Mouse (Mus musculus) common myeloid progenitor, adult 5-6 weeks (primary cell): ENCODE data around the gene Tmem234. TPM values are rescaled to one million over a fixed set of nuclear protein-coding genes. Genes with fewer than 3 reads are reported as not detected.

Experiments used
- ATAC-seq: replicated peaks from 2 replicates; pipeline ENCODE4 v1.8.0; 2016; ENCODE audit warnings: low read depth, mild to moderate bottlenecking, moderate TSS enrichment, inconsistent platforms; ENCODE audit not compliant: poor library complexity, severe bottlenecking
- total RNA-seq: library from RNA; stranded (forward); fragments of 200-1000, 187-1606 nt; gene quantifications from 2 replicates; pipeline ENCODE4 v1.2.3, GENCODE M21; 2017

The Tmem234 gene
- total RNA-seq, 1 experiment from 2014 or later = 82.7 TPM

DNA sequence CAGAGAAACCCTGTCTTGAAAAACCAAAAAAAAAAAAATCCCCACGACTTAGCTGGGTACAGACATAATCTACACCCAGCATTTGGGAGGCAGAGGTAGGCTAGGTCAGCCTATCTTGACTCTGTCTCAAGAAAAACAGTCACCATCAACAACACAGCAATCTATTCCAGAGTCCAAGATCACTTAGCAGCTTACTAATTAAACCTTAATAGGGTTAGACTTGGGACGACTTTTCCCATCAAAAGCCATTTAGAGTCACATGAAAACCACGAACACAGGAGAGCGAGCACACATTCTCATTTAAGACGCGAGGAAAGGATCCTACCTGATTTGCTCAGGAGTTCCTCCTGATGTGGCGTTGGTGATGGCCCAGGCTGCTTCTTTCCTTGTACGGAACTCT is 49.9 kb downstream of the Tmem234 start:
- ATAC-seq = no peak

DNA sequence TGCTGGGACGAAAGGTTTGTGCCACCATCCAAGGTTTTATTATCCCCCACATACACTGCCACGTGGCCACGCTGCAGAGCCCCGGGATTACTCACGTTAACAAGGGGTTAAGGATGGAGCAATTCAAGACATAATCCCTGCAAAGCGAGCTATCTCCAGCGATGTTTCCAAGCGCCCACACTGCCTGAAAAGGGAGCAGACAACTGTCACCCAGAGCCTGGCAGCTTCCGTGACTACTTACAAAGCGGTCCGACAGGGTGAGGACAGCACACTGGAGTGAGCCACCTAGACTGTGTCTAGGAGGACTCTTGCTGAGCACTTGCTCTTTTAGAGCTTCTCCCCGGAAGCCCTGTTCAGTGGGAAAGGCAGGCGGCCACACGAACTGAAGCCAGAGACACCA is 54.3 kb downstream of the Tmem234 start:
- ATAC-seq = no peak

DNA sequence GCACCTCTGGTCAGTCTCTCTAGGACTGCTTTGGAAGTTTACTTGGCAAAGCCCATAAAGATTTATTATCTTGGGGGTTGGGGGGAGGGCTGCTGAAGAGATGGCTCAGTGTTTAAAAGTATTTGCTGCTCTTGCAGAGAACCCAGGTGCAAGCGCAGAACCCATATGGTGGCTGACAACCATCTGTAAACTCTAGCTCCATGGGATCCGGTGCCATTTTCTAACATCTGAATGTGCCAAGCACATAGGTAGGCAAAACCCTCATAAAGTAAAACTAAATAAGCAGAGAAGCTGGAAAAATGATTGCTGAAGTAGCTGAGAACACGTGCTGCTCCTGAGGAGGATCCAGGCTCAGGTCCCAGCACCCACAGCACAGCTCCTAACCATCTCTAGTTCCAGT is 61.1 kb downstream of the Tmem234 start:
- ATAC-seq = no peak

DNA sequence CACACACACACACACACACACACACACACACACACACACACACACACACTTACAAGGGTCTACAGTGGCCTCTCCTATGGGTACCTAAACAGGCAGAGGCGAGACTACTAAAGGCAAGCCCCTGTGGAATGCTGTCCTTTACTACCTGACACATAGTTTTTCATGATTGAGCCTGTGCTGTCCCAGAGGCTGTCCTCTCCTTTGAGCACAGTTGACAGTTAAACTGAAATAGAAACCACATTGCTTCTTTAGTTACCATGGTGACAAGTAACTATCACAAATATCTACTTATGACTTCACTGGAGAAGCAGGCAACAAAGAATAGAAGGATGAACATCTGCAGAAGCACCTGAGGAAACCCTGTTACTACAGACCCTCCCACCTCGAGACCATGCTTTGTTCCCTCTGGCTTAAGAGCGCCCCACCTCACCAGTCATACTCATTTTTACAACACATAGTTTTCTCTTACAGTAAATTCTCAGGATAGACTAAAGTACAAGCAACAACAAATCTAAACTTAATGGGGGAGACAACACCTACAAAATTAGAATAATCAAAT is 61.9 kb downstream of the Tmem234 start:
- ATAC-seq = 0 out of 2 replicates have a peak, but pooled peaks have one; percentile 32

- peak; percentile 61 for ATAC-seq
Measured at GRCm38 (mm10) chr4:129671491-129672082, 71.1 kb downstream of the Tmem234 start.

DNA sequence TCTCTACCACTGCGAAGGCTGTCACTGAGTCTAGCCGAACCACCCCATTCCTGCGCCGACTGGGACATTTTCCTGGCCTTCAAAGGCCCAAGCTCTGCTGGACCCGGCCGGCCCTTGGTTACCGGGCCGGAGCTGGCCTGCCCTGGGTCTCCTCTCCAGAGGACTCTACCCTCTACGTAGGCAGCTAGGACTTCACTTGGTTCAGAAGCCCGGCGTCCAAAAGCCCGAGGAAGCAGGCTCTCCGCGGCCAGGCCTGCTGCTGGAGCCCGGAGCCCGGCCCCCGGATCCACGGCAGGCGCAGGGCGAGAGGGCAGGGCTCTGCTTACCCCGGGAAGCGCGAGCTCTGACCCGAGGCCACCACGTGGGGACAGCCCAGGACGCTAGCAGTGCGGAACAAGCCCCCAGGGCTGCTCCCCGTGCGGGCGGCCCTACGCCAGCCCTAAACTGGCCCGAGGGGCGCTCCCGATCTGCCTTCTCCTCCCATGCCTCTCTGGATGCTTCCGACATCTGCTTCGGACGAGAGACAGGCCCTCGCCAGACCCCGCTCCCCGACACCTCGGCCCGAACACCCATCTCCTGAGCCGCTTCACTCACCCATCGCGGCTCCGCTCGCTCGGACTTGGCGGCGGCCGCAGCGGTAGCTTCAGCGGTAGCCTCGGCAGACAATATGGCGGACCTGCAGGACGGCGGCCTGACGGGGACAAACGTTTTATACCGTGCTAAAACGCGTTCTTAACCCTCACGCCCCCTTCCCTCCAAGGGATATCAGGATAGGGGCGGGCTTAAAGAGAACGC is 71.8 kb downstream of the Tmem234 start, which contains the start of gene Kpna6:
Gene Kpna6 (minus strand): TSS at position 685 of the 795 bp plus-strand sequence.
- ATAC-seq = peak; percentile 94

- peak; percentile 54 for ATAC-seq
Measured at GRCm38 (mm10) chr4:129672878-129673449, 72.5 kb downstream of the Tmem234 start.

Other genes with a start within 250 kb of the Tmem234 start
- gene Zbtb8a, start 222.6 kb upstream of the Tmem234 start, total RNA-seq = 9.6 and 10.6 TPM in 2 replicates
- not detected in 2 replicates for gene Zbtb8b, start 159.8 kb upstream of the Tmem234 start, total RNA-seq
- 23.9 and 26.4 TPM in 2 replicates for gene Bsdc1, start 139.1 kb upstream of the Tmem234 start, total RNA-seq
- not detected in 2 replicates for gene Tssk3, start 109.6 kb upstream of the Tmem234 start, total RNA-seq
- not detected in 2 replicates for gene Fam229a, start 109.5 kb upstream of the Tmem234 start, total RNA-seq
- gene Marcksl1, start 87.1 kb upstream of the Tmem234 start, total RNA-seq = 80.7 and 93.1 TPM in 2 replicates
- 75.8 and 103 TPM in 2 replicates for gene Hdac1, start 58.0 kb upstream of the Tmem234 start, total RNA-seq
- gene Lck, start 27.0 kb upstream of the Tmem234 start, total RNA-seq = 8.1 and 17.5 TPM in 2 replicates
- gene Fam167b, start 22.1 kb upstream of the Tmem234 start, total RNA-seq = not detected in 2 replicates
- 256 and 262 TPM in 2 replicates for gene Eif3i, start within 50 bp of the Tmem234 start, total RNA-seq
- gene Dcdc2b, start 13.6 kb downstream of the Tmem234 start, total RNA-seq = not detected in 2 replicates
- 11.1 and 17.1 TPM in 2 replicates for gene Iqcc, start 18.4 kb downstream of the Tmem234 start, total RNA-seq
- 48.6 and 59.3 TPM in 2 replicates for gene Ccdc28b, start 23.3 kb downstream of the Tmem234 start, total RNA-seq
- gene Txlna, start 40.4 kb downstream of the Tmem234 start, total RNA-seq = 112 and 134 TPM in 2 replicates
- 21.9 and 26.2 TPM in 2 replicates for gene Kpna6, start 72.1 kb downstream of the Tmem234 start, total RNA-seq
- gene Tmem39b, start 96.2 kb downstream of the Tmem234 start, total RNA-seq = 7.9 and 9.6 TPM in 2 replicates
- gene Khdrbs1, start 141.6 kb downstream of the Tmem234 start, total RNA-seq = 102 and 120 TPM in 2 replicates
- gene Ptp4a2, start 210.6 kb downstream of the Tmem234 start, total RNA-seq = 364 and 441 TPM in 2 replicates